Mouse (Mus musculus): ENCODE measurements around the gene Ssxa1.
A peak's percentile ranks its signal among the peaks of the same experiment; 100 is the strongest.
"Not testable (repeated sequence)": the region's sequence is repeated elsewhere in the genome, so short reads cannot be mapped to it uniquely, and the experiment has no call there.

Ssxa1 gene

DNA sequence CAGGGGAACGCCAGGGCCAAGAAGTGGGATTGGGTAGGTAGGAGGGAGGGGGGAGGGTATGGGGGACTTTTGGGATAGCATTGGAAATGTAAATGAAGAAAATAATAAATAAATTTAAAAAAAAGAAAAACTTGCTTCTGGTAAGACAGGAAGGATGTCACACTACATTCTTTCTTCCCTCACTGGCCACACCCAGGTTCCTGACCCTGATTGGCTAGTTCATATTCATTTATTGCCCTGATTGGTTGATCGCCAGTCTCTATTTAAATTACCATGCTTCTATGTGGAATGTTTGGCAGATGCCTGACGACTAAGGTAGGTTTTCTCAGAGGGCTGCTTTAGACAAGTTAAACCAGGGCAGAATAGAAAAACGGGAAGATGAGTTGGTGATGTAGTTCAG lies at the start of gene Ssxa1:
Ssxa1 (plus strand) TSS at position 301 of the 400 bp plus-strand sequence.
- no peak for DNase-seq

DNA sequence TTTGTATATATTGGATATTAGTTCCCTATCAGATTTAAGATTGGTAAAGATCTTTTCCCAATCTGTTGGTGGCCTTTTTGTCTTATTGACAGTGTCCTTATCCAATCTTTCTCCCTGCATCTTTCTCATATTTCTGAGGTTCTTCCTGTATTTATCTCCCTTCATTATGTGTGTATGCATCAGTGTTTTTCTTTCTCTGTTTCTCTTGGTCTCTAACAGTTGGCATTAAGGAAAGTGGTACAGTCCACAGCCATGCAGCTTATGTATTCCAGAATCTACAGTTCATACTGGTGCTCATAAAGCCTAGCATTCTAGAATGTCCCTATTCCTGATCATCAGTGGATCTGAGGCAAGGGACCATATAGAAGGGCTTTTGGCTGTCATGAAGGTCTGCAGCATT lies 47.5 kb upstream of the Ssxa1 start, which contains the start of gene Spaca5:
Spaca5 (plus strand) TSS at position 301 of the 400 bp plus-strand sequence.
- no peak for DNase-seq

DNA sequence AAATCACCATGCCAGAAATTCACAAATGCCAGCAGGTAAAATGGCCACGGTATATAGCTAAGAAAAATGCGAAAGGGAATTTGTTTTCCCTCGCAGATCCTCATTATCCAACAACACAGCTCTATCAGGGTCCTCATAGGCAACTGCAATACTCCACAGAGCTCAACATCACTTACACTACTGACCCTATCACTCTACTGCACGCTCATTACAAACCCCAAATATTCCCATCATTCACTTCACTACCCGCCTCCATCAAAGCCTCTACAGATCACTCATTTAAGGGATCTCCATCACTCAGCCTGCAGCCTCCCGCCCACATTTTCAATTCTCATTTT lies 27.0 kb upstream of the Ssxa1 start:
- no peak for DNase-seq

DNA sequence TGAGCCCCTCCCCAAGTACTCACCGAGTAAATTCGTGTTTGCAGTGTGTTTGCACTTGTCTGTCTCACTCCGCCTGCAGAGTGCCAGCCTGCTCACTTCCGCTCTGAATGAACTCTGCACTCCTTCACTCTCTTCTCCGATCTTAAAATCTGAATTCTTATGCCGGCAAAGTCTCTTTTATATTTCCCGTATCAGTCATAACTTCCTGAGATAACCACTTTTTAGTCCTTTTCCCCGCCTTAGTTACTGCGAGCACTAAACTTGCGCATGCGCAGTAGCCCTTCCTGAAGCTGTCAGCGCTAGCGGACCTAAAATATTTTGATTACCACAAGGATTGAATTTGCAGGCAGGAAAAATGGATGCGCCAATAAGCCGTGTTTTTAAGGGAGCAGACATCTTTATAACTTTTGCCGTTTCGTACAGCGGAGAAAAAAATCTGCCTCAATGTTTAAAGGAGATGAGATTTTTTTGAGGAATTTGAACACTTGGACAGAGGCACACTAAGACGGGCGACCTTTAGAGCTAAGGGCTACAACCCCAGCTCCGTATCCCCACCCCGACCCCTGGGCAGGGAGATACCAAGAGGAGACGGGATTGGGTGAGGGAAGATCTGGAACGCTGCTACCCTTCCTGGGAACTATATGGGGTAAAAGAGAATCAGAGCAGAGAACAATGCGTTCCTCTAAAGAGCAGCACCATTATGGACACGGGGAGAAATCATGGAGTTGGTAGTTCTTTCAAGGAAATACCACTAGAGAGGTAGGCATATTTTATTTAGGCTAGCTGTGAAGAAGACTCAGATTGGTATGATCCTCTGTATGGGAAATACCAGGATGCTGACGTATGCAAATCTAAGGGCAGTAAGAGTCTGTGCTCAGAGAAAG lies 26.4 kb upstream of the Ssxa1 start, which contains the start of gene Zfp300:
Zfp300 (minus strand) TSS at position 545 of the 884 bp plus-strand sequence.
- peak; percentile 51 for DNase-seq

DNA sequence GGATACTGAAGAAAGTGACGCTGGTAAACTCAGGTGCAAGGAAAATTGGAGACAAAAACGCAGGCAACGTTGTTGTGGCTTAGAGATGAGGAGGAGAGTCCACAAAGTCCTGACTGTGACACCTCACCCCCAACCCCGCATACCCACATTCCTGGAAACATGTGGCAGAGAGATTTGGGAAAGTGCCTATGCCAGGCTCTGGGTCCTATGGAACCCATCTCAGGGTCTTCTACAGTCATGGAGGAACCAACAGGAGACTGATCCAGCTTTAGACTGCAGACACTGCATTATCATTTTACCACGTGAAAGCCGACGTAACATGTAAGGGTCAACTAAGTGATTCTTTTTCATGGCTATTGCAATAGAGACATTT lies 25.8 kb upstream of the Ssxa1 start:
- no peak for DNase-seq

DNA sequence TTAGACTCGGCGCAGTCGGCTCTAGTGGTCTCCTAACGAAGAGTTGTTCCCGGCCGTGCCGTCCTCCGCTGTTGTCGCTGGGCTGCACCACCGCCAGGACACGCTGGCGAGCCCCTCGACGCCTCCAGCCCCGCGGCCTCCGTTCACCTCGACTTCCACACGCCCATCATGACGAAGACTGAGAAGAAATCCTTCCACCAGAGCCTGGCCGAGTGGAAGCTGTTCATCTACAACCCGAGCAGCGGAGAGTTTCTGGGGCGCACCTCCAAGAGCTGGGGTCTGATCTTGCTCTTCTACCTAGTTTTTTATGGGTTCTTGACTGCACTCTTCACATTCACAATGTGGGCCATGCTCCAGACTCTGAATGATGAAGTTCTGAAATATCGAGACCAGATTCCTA lies 31.1 kb downstream of the Ssxa1 start:
- DNase-seq = not testable (repeated sequence)
